Mouse (Mus musculus) CD8-positive naive resting alpha-beta T cell, adult 57 days (primary cell): Measurements from ENCODE around the gene Mapk8. TPM values are rescaled to one million over a fixed set of nuclear protein-coding genes. Genes with fewer than 3 reads are reported as not detected.

Experiments
- total RNA-seq: library from RNA; stranded (reverse); gene quantifications from one replicate; pipeline ENCODE4 v1.2.4, GENCODE M21; 2023

Mapk8 gene
- total RNA-seq, result 34.4 TPM

GRCm38 (mm10) chr14:33447027-33447569 is at the start of gene Mapk8:
TSS of gene Mapk8 (minus strand) at chr14:33447158.

GRCm38 (mm10) chr14:33471331-33471730 is 24.4 kb upstream of the Mapk8 start, which contains the start of gene Frmpd2:
TSS of gene Frmpd2 (plus strand) at chr14:33471696.

Other genes with a start within 250 kb of the Mapk8 start
- not detected for gene Arhgap22, start 233.1 kb downstream of the Mapk8 start, total RNA-seq
- not detected for gene Frmpd2, start 24.5 kb upstream of the Mapk8 start, total RNA-seq
- gene Ptpn20, start 142.0 kb upstream of the Mapk8 start, total RNA-seq, result not detected